Mouse (Mus musculus): ENCODE results near the gene Rab37. TPM values are rescaled to one million over a fixed set of nuclear protein-coding genes. Genes with fewer than 3 reads are reported as not detected.

Rab37 gene
- under 1 TPM; 0.55 to 0.58 TPM for total RNA-seq (2021)
- polyA plus RNA-seq (2012; rRNA removed), result 0.15 and 0.36 TPM in 2 replicates
- long read RNA-seq, partial matches to known transcripts, result 0 of 1 reads
- long read RNA-seq, other reads (novel, unspliced or antisense), result 1 of 1 reads

- DNase-seq, result peak; percentile 33
These were observed at the start of gene Rab37 for GRCm38 (mm10) chr11:115091362-115091901. TSS of gene Rab37 (plus strand) at chr11:115091431.

- no peak for DNase-seq
These were observed 43.0 kb upstream of the Rab37 start, which contains the start of gene Cd300ld3 for GRCm38 (mm10) chr11:115048259-115048658. TSS of gene Cd300ld3 (minus strand) at chr11:115048409.

- no peak for DNase-seq
These were observed 41.8 kb upstream of the Rab37 start for GRCm38 (mm10) chr11:115049282-115049895.

GRCm38 (mm10) chr11:115052206-115052605 is 39.0 kb upstream of the Rab37 start:
- DNase-seq, result no peak

GRCm38 (mm10) chr11:115052991-115053390 is 38.2 kb upstream of the Rab37 start:
- no peak for DNase-seq

GRCm38 (mm10) chr11:115054537-115054936 is 36.7 kb upstream of the Rab37 start:
- DNase-seq, result no peak

- DNase-seq, result no peak
These were observed 32.5 kb upstream of the Rab37 start for GRCm38 (mm10) chr11:115058701-115059100.

- no peak for DNase-seq
These were observed 31.4 kb upstream of the Rab37 start for GRCm38 (mm10) chr11:115059797-115060196.

GRCm38 (mm10) chr11:115062077-115062476 is 29.2 kb upstream of the Rab37 start, which contains the start of gene Cd300e:
TSS of gene Cd300e (minus strand) at chr11:115062177.
- DNase-seq, result no peak

GRCm38 (mm10) chr11:115066768-115067167 is 24.5 kb upstream of the Rab37 start:
- DNase-seq, result no peak

GRCm38 (mm10) chr11:115071015-115071551 is 20.1 kb upstream of the Rab37 start:
- DNase-seq, result no peak

GRCm38 (mm10) chr11:115071631-115072294 is 19.5 kb upstream of the Rab37 start:
- DNase-seq, result peak; percentile 82

- DNase-seq, result no peak
These were observed 18.2 kb upstream of the Rab37 start for GRCm38 (mm10) chr11:115073002-115073401.

- DNase-seq, result no peak
These were observed 15.8 kb upstream of the Rab37 start for GRCm38 (mm10) chr11:115075407-115075806.

- no peak for DNase-seq
These were observed 15.4 kb upstream of the Rab37 start for GRCm38 (mm10) chr11:115075859-115076258.

GRCm38 (mm10) chr11:115077436-115077835 is 13.8 kb upstream of the Rab37 start:
- no peak for DNase-seq

GRCm38 (mm10) chr11:115078680-115079079 is 12.6 kb upstream of the Rab37 start:
- DNase-seq, result no peak

GRCm38 (mm10) chr11:115080886-115081285 is 10.3 kb upstream of the Rab37 start:
- DNase-seq, result peak; percentile 42

- DNase-seq, result no peak
These were observed 9.9 kb upstream of the Rab37 start for GRCm38 (mm10) chr11:115081373-115081772.

GRCm38 (mm10) chr11:115082196-115082595 is 9.0 kb upstream of the Rab37 start:
- no peak for DNase-seq

GRCm38 (mm10) chr11:115083376-115084139 is 7.7 kb upstream of the Rab37 start:
- DNase-seq, result peak; percentile 49

- DNase-seq, result no peak
These were observed 6.6 kb upstream of the Rab37 start for GRCm38 (mm10) chr11:115084595-115084994.
